Mouse (Mus musculus) heart, postnatal 4 days (tissue): ENCODE results near the gene Cldn17. TPM values are rescaled to one million over a fixed set of nuclear protein-coding genes. Genes with fewer than 3 reads are reported as not detected.

Experiments
- DNase-seq: peaks from one replicate; pipeline ENCODE4 v3.0.0; 2021
- total RNA-seq, 2 experiments: library from RNA; stranded (reverse); gene quantifications; 2 replicates each; pipeline ENCODE4 v1.2.3; 2021

Cldn17 gene
- total RNA-seq, result not detected

- no peak for DNase-seq
These were observed at the start of gene Cldn17 for GRCm38 (mm10) chr16:88506878-88507277. TSS of gene Cldn17 (minus strand) at chr16:88506978.

GRCm38 (mm10) chr16:88542488-88542887, 35.7 kb upstream of the Cldn17 start:
- DNase-seq, result no peak

- DNase-seq, result no peak
These were observed 33.2 kb upstream of the Cldn17 start for GRCm38 (mm10) chr16:88539841-88540487.

GRCm38 (mm10) chr16:88511348-88511747, 4.6 kb upstream of the Cldn17 start:
- DNase-seq, result no peak

GRCm38 (mm10) chr16:88508150-88508549, 1.4 kb upstream of the Cldn17 start:
- no peak for DNase-seq

GRCm38 (mm10) chr16:88506338-88506737, 440 bp downstream of the Cldn17 start:
- DNase-seq, result no peak

- DNase-seq, result no peak
These were observed 18.7 kb downstream of the Cldn17 start for GRCm38 (mm10) chr16:88488096-88488495.

- no peak for DNase-seq
These were observed 26.6 kb downstream of the Cldn17 start for GRCm38 (mm10) chr16:88480011-88480774.

GRCm38 (mm10) chr16:88463235-88463634, 43.5 kb downstream of the Cldn17 start:
- no peak for DNase-seq

Other genes with a start within 250 kb of the Cldn17 start
- gene Grik1, start 216.7 kb downstream of the Cldn17 start, total RNA-seq, result under 1 TPM in 1 of 2 experiments, not detected in 1; 0.11 TPM
- not detected for gene Cldn8, start 56.2 kb upstream of the Cldn17 start, total RNA-seq
- gene Krtap24-1, start 105.3 kb upstream of the Cldn17 start, total RNA-seq, result not detected
- gene 2310079G19Rik, start 120.7 kb upstream of the Cldn17 start, total RNA-seq, result not detected
- not detected for gene Krtap26-1, start 140.8 kb upstream of the Cldn17 start, total RNA-seq
- gene Krtap27-1, start 164.7 kb upstream of the Cldn17 start, total RNA-seq, result not detected
- not detected for gene 2310061N02Rik, start 201.0 kb upstream of the Cldn17 start, total RNA-seq
- not detected for gene Krtap13-1, start 221.9 kb upstream of the Cldn17 start, total RNA-seq
- gene Krtap13, start 244.7 kb upstream of the Cldn17 start, total RNA-seq, result not detected